Mouse (Mus musculus) left cerebral cortex, adult 6 months (tissue): ENCODE data around the gene Mon1b. TPM values are rescaled to one million over a fixed set of nuclear protein-coding genes. Genes with fewer than 3 reads are reported as not detected.

ENCODE experiments used
- long read RNA-seq, 2 experiments: library from polyadenylated mRNA; unstranded; transcript quantifications; one replicate each; pipeline ENCODE4 v2.0.0; 2019 to 2020
- polyA plus RNA-seq: library from polyadenylated mRNA; unstranded; fragments of <200 nt; fragmentation: Nextera tagmentation; gene quantifications from 2 replicates; pipeline ENCODE4 v1.2.3, GENCODE M21; 2021

Mon1b gene
- 8.2 and 8.3 TPM in 2 replicates for polyA plus RNA-seq
- long read RNA-seq, experiment 1, full-length matches to known transcripts, result 35 of 47 reads
- long read RNA-seq, experiment 1, partial matches to known transcripts, result 12 of 47 reads
- long read RNA-seq, experiment 1, other reads (novel, unspliced or antisense), result 0 of 47 reads
- long read RNA-seq, experiment 2, full-length matches to known transcripts, result 6 of 12 reads
- long read RNA-seq, experiment 2, partial matches to known transcripts, result 2 of 12 reads
- long read RNA-seq, experiment 2, other reads (novel, unspliced or antisense), result 4 of 12 reads

GRCm38 (mm10) chr8:113634670-113635591 is at the start of gene Mon1b:
TSS of gene Mon1b (plus strand) at chr8:113635587.

GRCm38 (mm10) chr8:113642926-113643325 is 7.5 kb downstream of the Mon1b start, which contains the start of gene Syce1l:
TSS of gene Syce1l (plus strand) at chr8:113643213.

Other genes starting within 250 kb of the Mon1b start
- not detected in 2 replicates for gene Syce1l, start 7.6 kb downstream of the Mon1b start, polyA plus RNA-seq
- gene Adamts18, start 213.2 kb downstream of the Mon1b start, polyA plus RNA-seq, result 0.24 and 0.33 TPM in 2 replicates